ENCODE assay signal across 8 mouse cellular contexts in genomic region chr12:40037876-40038463, GRCm38 (mm10). TPM values are rescaled to one million over a fixed set of nuclear protein-coding genes. Genes with fewer than 3 reads are reported as not detected.
A peak's percentile ranks its signal among the peaks of the same experiment; 100 is the strongest.
DNase-seq lines count a peak whose midpoint lies in the region; ATAC-seq and TF ChIP-seq lines count a peak whose summit lies in the region.

Gene Arl4a, minus strand, starts transcription at chr12:40038025.

- intact Hi-C loops in left cerebral cortex, postnatal 4 days (cut with DNase I): loop anchor here (2.0 to 10.0 kb wide), 3 partner anchors 313 to 527 kb away; no protein-coding TSS in a partner anchor

- peak within 1 kb of the TSS; percentile 90 for H3K4me2 ChIP-seq in intestine, postnatal 0 days (replicated peaks; ENCODE audit: low read depth)
- peak within 1 kb of the TSS; percentile 71 for H3K4me2 ChIP-seq in midbrain, embryonic 11.5 days

- H3K9ac ChIP-seq in intestine, postnatal 0 days (ENCODE audit: low read depth, low read length): peak within 1 kb of the TSS; percentile 94
- H3K9ac ChIP-seq in midbrain, embryonic 11.5 days (ENCODE audit: low read length): peak within 1 kb of the TSS; percentile 81

- TF ChIP-seq CTCF in intestine, postnatal 0 days (IDR thresholded peaks at IDR 0.05; ENCODE audit: low read depth): no peak

- H3K27ac ChIP-seq in embryonic facial prominence, embryonic 10.5 days (replicated peaks): peak within 1 kb of the TSS; percentile 89
- H3K27ac ChIP-seq in intestine, postnatal 0 days (ENCODE audit: low read depth, low read length): peak within 1 kb of the TSS; percentile 97
- H3K27ac ChIP-seq in midbrain, embryonic 11.5 days (ENCODE audit: low read depth, low read length): peak within 1 kb of the TSS; percentile 87

- H3K4me3 ChIP-seq in embryonic facial prominence, embryonic 10.5 days: peak within 1 kb of the TSS; percentile 84
- peak within 1 kb of the TSS; percentile 92 for H3K4me3 ChIP-seq in intestine, postnatal 0 days (ENCODE audit: low read depth, low read length)
- H3K4me3 ChIP-seq in midbrain, embryonic 11.5 days (ENCODE audit: low read depth, low read length): peak within 1 kb of the TSS; percentile 83

- H3K9me3 ChIP-seq in embryonic facial prominence, embryonic 10.5 days: no peaks in the 10 kb centered on the region
- no peaks in the 10 kb centered on the region for H3K9me3 ChIP-seq in intestine, postnatal 0 days (ENCODE audit: control insufficient read depth)
- no peaks in the 10 kb centered on the region for H3K9me3 ChIP-seq in midbrain, embryonic 11.5 days (ENCODE audit: control insufficient read depth, low read length)

- peak; percentile 95 for DNase-seq in adrenal gland, postnatal 10 days
- peak; percentile 92 for DNase-seq in embryonic facial prominence, embryonic 10.5 days (ENCODE audit: low spot score)
- DNase-seq in left cerebral cortex, postnatal 4 days: peak; percentile 89
- DNase-seq in midbrain, embryonic 11.5 days (ENCODE audit: low spot score, missing footprints): peak; percentile 98
- peak; percentile 89 for DNase-seq in right cerebral cortex, postnatal 4 days
- peak; percentile 89 for DNase-seq in yolk sac, embryonic 10.5 days (ENCODE audit: low spot score)

- peak; percentile 66 for ATAC-seq in granulocyte monocyte progenitor cell, adult 5-6 weeks (replicated peaks; ENCODE audit: poor library complexity, severe bottlenecking)
- ATAC-seq in intestine, postnatal 0 days: peak; percentile 78
- ATAC-seq in midbrain, embryonic 11.5 days (ENCODE audit: low FRiP score): peak; percentile 89

- H3K4me1 ChIP-seq in embryonic facial prominence, embryonic 10.5 days: peaks cover 8% of the 10 kb centered on the region
- H3K4me1 ChIP-seq in intestine, postnatal 0 days (replicated peaks; ENCODE audit: control insufficient read depth, insufficient read depth, low read length): no peaks in the 10 kb centered on the region
- peaks cover 6% of the 10 kb centered on the region; the same call in 1 of the 2 replicates for H3K4me1 ChIP-seq in midbrain, embryonic 11.5 days (ENCODE audit: control insufficient read depth, insufficient read depth, low read length)

- H3K36me3 ChIP-seq in embryonic facial prominence, embryonic 10.5 days (replicated peaks): no peaks in the 10 kb centered on the region
- 0 out of 2 replicates have a peak, but pooled peaks cover 4% of the 10 kb centered on the region for H3K36me3 ChIP-seq in intestine, postnatal 0 days (ENCODE audit: control insufficient read depth, insufficient read depth)
- no peaks in the 10 kb centered on the region for H3K36me3 ChIP-seq in midbrain, embryonic 11.5 days (ENCODE audit: control insufficient read depth, insufficient read depth, low read length)

- WGBS in embryonic facial prominence, embryonic 10.5 days: under 1% methylated on average over 68 of the region's 68 CpGs
- WGBS in intestine, postnatal 0 days: under 1% methylated on average over 61 of the region's 68 CpGs
- under 1% methylated on average over 65 of the region's 68 CpGs for WGBS in midbrain, embryonic 11.5 days

- 0 out of 2 replicates have a peak, but pooled peaks cover 7% of the 10 kb centered on the region for H3K27me3 ChIP-seq in embryonic facial prominence, embryonic 10.5 days (replicated peaks; ENCODE audit: low read depth, poor library complexity, severe bottlenecking)
- no peaks in the 10 kb centered on the region for H3K27me3 ChIP-seq in intestine, postnatal 0 days (replicated peaks; ENCODE audit: control insufficient read depth, insufficient read depth, low read length)
- no peaks in the 10 kb centered on the region for H3K27me3 ChIP-seq in midbrain, embryonic 11.5 days (ENCODE audit: control insufficient read depth, insufficient read depth, low read length)

RNA-seq across cellular contexts. Expression of gene Arl4a, which starts in this region (rescaled TPM):
- total RNA-seq in adrenal gland, postnatal 10 days (2021): 100 to 1,000 TPM in 1 of 2 experiments, 10 to 100 TPM in 1; 98.8 to 157 TPM
- polyA plus RNA-seq in embryonic facial prominence, embryonic 10.5 days (2016; fragmentation: Nextera tagmentation; extraction: Ambion mirVana): 23.5 and 23.8 TPM in 2 replicates
- 7.4 and 19.5 TPM in 2 replicates for total RNA-seq in granulocyte monocyte progenitor cell, adult 5-6 weeks (2014; fragmentation: Nextera tagmentation)
- total RNA-seq in granulocyte monocyte progenitor cell, adult 5-6 weeks (2017): 11.6 and 13.5 TPM in 2 replicates
- 113 and 115 TPM in 2 replicates for polyA plus RNA-seq in intestine, postnatal 0 days (2015; fragmentation: Nextera tagmentation; extraction: Ambion mirVana)
- 10 to 100 TPM; 78.4 to 90.2 TPM for total RNA-seq in left cerebral cortex, postnatal 4 days (2021)
- polyA plus RNA-seq in midbrain, embryonic 11.5 days (2014; fragmentation: Nextera tagmentation; extraction: Ambion mirVana): 90.5 and 94.7 TPM in 2 replicates

Comparison
In these comparisons a context has a peak if more than half of its experiments do, and no peak if none do; other contexts are left out.
1. Peak in every context shown above with its lines: DNase-seq, ATAC-seq, H3K4me3 ChIP-seq and H3K27ac ChIP-seq.